Mouse (Mus musculus) A20 (cell line): ENCODE results near the gene Sec11a.
"Not testable (repeated sequence)": the region's sequence is repeated elsewhere in the genome, so short reads cannot be mapped to it uniquely, and the experiment has no call there.

Source experiments
- DNase-seq: peaks from one replicate; pipeline ENCODE4 v3.0.0-alpha.2; 2011; ENCODE audit warnings: low read depth, low spot score

Gene Sec11a

GRCm38 (mm10) chr7:80959003-80959402, 11.4 kb upstream of the Sec11a start:
- no peak for DNase-seq

DNA sequence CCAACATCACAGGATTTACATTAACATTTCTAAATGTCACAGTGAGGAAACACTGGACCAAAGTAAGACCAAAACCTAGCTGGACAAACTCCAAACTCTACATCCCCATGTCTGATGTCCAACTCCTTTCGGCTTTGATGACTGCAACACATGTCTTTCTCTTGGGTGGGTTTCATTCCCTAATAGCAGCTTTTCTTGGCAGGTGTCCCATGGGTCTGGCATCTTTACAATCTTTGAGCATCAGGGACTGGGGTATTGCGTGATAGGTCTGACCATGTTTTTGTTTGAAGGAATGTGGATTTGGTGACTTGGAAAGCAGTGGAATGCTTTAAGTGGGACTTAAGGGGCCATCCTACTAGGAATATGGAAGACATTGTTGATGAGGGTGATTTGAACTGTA, 9.3 kb upstream of the Sec11a start:
- no peak for DNase-seq

GRCm38 (mm10) chr7:80954251-80954650, 6.7 kb upstream of the Sec11a start:
- no peak for DNase-seq

GRCm38 (mm10) chr7:80952140-80952539, 4.6 kb upstream of the Sec11a start:
- no peak for DNase-seq

GRCm38 (mm10) chr7:80951461-80951860, 3.9 kb upstream of the Sec11a start:
- DNase-seq: no peak

- DNase-seq: no peak
These were observed 7.8 kb downstream of the Sec11a start for GRCm38 (mm10) chr7:80939808-80940207.

- DNase-seq: not testable (repeated sequence)
These were observed 10.3 kb downstream of the Sec11a start for GRCm38 (mm10) chr7:80937304-80937666.

GRCm38 (mm10) chr7:80936617-80937303, 10.8 kb downstream of the Sec11a start:
- DNase-seq: not testable (repeated sequence)

DNA sequence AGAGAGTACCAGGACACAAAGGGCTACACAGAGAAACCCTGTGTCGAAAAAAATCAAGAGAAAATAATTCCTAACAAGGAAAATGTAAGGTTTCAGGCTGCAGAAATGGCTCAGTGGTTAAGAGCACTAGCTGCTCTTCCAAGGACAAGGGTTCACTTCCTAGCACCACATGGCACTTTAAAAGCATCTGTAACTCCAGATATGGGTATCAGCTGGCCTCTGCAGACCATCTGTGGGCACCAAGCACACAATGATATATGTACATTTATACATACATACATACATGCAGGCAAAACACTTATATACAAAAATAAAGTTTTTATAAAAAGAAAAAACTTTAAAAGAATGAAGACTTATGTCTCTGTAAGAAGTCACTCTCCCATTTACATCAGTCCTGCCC, 11.7 kb downstream of the Sec11a start:
- DNase-seq: no peak

- DNase-seq: no peak
These were observed 14.8 kb downstream of the Sec11a start for GRCm38 (mm10) chr7:80932777-80933176.

DNA sequence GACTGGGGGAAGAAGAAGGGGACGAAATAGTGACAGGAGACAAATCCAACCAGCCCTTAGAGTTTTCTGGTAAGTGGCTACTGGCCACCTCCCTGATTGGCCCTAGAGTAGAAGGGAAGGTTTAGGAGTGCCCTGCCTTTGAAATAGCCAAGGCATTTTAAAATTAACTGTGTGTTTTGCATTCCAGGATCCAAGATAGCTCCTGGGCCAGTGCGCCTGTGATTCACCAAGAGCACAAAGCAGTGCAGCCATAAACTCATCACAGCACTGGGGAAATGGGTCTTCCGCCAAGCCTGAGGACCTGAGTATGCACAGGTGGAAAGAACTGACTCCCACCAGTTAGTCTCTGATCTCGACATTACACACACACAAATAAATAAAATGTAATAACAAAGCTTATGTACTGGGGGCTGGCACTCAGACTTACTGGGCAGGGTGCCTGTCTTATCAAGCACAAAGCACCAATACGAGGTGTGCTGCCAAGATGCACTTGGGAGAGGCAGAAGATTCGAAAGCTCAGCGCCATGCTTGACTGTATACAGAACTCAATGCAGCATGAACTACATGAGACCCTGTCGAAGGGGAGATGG, 15.9 kb downstream of the Sec11a start:
- no peak for DNase-seq

GRCm38 (mm10) chr7:80923165-80923564, 24.4 kb downstream of the Sec11a start:
- DNase-seq: no peak

- no peak for DNase-seq
These were observed 28.0 kb downstream of the Sec11a start for GRCm38 (mm10) chr7:80919647-80920008.

DNA sequence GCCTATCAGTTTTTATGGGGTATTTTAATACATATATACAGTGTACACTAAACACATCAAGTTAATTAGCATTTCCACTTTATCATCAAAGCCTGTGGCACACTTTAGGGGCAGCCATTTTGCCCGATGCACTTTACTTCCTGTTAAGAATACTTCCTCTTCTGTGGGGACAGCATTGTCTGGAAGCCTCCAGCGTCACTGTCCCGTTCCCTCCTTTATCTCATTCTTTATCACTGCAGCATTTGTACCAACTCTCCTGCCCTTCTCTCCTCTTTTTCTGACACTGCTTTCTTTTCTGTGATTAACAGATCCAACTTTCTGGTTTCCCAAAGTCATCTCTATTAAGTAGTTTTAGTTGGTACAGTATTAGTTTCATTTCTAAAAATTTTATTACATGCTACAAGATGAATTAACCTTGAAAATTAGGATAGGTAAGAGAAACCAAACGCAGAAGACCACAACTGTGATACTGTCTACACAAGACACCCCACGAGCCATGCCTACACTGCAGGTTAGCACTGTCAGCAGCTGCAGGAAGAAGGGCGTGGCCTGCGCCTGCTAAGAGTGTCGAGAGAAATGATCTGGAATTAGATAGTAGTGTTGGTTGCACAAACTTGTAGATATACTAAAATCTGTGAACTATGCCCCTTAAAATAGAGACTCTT, 28.5 kb downstream of the Sec11a start:
- peak; percentile 27 for DNase-seq

- DNase-seq: no peak
These were observed 29.6 kb downstream of the Sec11a start for GRCm38 (mm10) chr7:80917916-80918465.

DNA sequence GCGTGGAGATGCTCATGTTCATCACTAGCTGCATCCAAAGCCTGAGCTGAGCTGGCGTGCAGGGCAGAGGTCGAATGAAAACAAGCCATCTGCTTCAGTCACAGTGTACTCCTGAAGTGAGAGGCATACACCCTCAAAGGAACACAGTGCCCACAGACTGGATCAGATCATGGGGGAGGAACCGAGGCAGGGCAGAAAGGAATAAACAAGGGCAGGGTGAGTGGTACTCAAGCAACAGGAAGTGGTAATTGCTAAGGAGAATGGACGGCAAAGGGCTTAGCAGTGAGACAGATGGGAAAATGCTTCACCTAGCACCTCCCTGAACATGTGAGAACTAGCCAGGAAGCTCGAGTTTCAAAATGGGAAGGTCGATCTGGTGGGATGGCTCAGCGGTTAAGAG, 35.1 kb downstream of the Sec11a start:
- no peak for DNase-seq

- no peak for DNase-seq
These were observed 36.5 kb downstream of the Sec11a start for GRCm38 (mm10) chr7:80911053-80911452.

DNA sequence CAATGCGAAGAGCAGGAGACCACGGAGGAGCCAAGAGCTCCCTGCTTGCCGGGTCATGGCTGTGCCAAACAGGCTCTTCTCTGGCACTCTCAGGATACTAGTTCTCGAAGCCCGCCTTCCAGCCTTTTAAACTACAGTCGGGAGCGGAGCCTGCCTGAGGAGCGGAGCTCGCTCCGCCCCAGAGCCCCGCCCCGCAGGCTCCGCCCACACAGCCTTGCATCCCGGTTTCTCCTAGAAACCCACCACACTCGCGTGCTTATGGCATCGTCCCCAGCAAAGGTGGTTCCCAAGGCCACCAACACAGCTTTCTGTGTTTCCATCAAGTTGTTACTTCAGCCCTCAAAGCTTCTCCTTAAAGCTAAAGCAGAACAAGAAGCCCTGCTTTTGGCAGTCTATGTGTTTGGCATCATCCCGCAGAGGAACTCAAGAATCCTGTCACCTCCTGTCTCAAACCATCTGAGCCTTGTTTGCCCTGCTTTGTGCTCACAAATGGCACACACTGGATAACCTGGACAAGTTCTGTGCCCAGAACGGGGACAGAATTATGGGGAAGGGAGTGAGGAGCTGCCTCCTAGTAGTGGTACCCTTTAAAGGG, 42.6 kb downstream of the Sec11a start, which contains the start of gene Nmb:
Gene Nmb, minus strand, starts transcription at position 156 of the 595 bp plus-strand sequence.
- DNase-seq: no peak

DNA sequence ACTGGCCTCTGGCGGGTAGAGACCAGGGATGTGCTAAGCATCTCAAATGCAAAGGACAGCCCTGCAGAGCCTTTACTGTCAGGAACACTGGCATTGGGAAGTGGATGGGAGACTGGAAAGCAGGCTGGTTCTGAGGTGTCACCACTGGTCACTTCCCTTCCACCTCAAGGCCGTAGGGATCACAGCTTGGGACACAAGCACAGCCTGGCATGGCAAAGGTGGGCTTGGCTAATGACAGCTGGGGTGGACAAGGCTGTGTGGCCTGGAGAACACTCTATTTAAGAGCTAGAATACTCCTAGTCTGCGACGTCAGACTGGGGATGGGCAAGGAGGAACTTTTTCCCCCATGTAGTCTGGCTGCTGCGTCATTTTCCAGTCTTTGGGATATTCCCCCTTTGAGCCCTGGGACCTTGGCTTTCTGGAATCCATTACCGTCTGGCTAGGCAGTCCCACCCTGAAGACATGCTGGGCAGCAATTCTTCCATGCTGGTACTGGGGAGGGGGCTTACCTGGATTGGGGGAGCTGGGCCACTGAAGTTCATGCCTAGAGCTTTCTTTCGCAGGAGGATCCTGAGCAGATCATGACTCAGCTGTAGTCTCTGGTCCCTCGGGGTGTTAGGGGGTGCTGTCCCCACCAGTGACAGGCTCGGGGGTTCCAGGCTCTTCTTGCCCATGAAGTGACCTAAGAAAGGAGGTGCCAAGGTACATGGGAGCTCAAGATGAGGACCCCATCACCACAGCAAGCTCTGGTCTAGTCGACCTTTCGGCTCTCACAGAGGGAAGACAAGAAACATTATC, 43.8 kb downstream of the Sec11a start:
- DNase-seq: no peak

GRCm38 (mm10) chr7:80901541-80902274, 45.9 kb downstream of the Sec11a start:
- no peak for DNase-seq
